Mouse (Mus musculus) myocyte (in vitro differentiated cells): ENCODE measurements around the gene Vps35l. TPM values are rescaled to one million over a fixed set of nuclear protein-coding genes. Genes with fewer than 3 reads are reported as not detected.

Experiments used
- H3K27me3 ChIP-seq: one replicate; pipeline ENCODE4 v1.6.1; 2011; ENCODE audit not compliant: control insufficient read depth, insufficient read depth, insufficient read length
- H3K36me3 ChIP-seq: one replicate; pipeline ENCODE4 v1.6.1; 2011; ENCODE audit not compliant: control insufficient read depth, insufficient read depth
- H3K4me2 ChIP-seq: one replicate; pipeline ENCODE4 v1.6.1; 2011; ENCODE audit warnings: low read depth, control low read depth
- H3K4me3 ChIP-seq: one replicate; pipeline ENCODE4 v1.5.1; 2011; ENCODE audit warnings: mild to moderate bottlenecking, control low read depth, moderate library complexity
- H3K79me2 ChIP-seq: one replicate; pipeline ENCODE4 v1.6.1; 2011; ENCODE audit not compliant: control insufficient read depth, insufficient read depth
- H3ac ChIP-seq: one replicate; pipeline ENCODE4 v1.6.1; 2011; ENCODE audit not compliant: control insufficient read depth, insufficient read length
- CEBPB ChIP-seq: IDR thresholded peaks from 2 replicates; pipeline ENCODE4 v1.6.1; 2011; ENCODE audit warnings: mild to moderate bottlenecking, moderate library complexity; ENCODE audit not compliant: poor library complexity, insufficient read depth, severe bottlenecking
- E2F4 ChIP-seq: IDR thresholded peaks from one replicate; pipeline ENCODE4 v1.6.1; 2011; ENCODE audit warnings: mild to moderate bottlenecking, control low read depth, moderate library complexity; ENCODE audit not compliant: insufficient read depth
- MAX ChIP-seq: IDR thresholded peaks from one replicate; pipeline ENCODE4 v1.6.1; 2011; ENCODE audit warnings: low read depth, mild to moderate bottlenecking, control low read depth
- MYOD1 ChIP-seq, 3 experiments: IDR thresholded peaks; one replicate each; pipeline ENCODE4 v1.6.1; 2011; ENCODE audit warnings: control low read depth in 2 of 3, low read depth in 2 of 3, mild to moderate bottlenecking in 2 of 3, moderate library complexity in 1 of 3; ENCODE audit not compliant: insufficient read length in 2 of 3, control insufficient read depth in 1 of 3
- MYOG ChIP-seq, 3 experiments: IDR thresholded peaks; one replicate each; pipeline ENCODE4 v1.6.1; 2011; ENCODE audit warnings: control low read depth in 2 of 3, low read depth in 2 of 3, mild to moderate bottlenecking in 2 of 3; ENCODE audit not compliant: insufficient read length in 2 of 3, control insufficient read depth in 1 of 3, insufficient read depth in 1 of 3
- POLR2A ChIP-seq: IDR thresholded peaks from one replicate; pipeline ENCODE4 v1.6.1; 2011; ENCODE audit warnings: low read depth, mild to moderate bottlenecking, control low read depth, moderate library complexity; ENCODE audit not compliant: insufficient read length
- POLR2AphosphoS2 ChIP-seq: IDR thresholded peaks from one replicate; pipeline ENCODE4 v1.6.1; 2011; ENCODE audit warnings: low read depth, control low read depth; ENCODE audit not compliant: insufficient read length
- REST ChIP-seq: IDR thresholded peaks from one replicate; pipeline ENCODE4 v1.6.1; 2011; ENCODE audit warnings: mild to moderate bottlenecking, control low read depth, moderate library complexity; ENCODE audit not compliant: insufficient read depth, insufficient read length
- SRF ChIP-seq: IDR thresholded peaks from one replicate; pipeline ENCODE4 v1.6.1; 2011; ENCODE audit warnings: low read depth; ENCODE audit not compliant: control insufficient read depth, insufficient read length
- TCF12 ChIP-seq: IDR thresholded peaks from one replicate; pipeline ENCODE4 v1.6.1; 2011; ENCODE audit warnings: mild to moderate bottlenecking, control low read depth; ENCODE audit not compliant: poor library complexity, insufficient read depth, severe bottlenecking
- TCF3 ChIP-seq: IDR thresholded peaks from one replicate; pipeline ENCODE4 v1.6.1; 2011; ENCODE audit warnings: low read depth, control low read depth; ENCODE audit not compliant: insufficient read length
- USF1 ChIP-seq: IDR thresholded peaks from one replicate; pipeline ENCODE4 v1.6.1; 2011; ENCODE audit warnings: low read depth, mild to moderate bottlenecking, control low read depth, moderate library complexity
- polyA plus RNA-seq: library from polyadenylated mRNA; unstranded; fragments of >200 nt; fragmentation: generic; extraction: Trizol; gene quantifications from one replicate; pipeline ENCODE4 v1.2.1, GENCODE M21; 2012; ENCODE audit warnings: missing spikeins

The Vps35l gene
- polyA plus RNA-seq, 1 experiment = 35.7 TPM

DNA sequence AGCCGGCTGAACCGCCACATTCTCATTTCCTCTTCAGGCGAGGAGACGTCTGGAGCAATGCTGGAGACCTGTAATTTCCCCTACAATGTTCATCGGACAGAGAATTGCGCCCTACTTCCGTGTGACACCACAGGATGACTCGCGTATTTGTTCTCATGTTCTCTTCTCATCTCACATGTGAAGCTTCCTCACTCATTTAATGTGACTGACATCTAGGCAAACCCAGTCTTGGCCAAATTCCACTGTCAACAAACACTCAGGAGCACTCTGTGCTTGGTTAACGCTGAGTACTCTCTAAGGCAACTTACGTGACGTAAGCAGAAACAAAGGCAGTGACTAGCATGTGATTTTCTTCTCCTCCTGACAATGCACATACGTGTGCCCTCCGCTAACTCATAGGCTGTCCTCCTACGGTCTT is 36.9 kb upstream of the Vps35l start:
- Histone ChIP-seq H3K4me2 (no peak overlapping the region), H3K27me3 (no peaks in the 10 kb centered on the region)
- TF ChIP-seq REST = no peak
- no peak for TF ChIP-seq MYOD1 (IDR thresholded peaks at IDR 0.05; ENCODE audit: control insufficient read depth in 1 of 3, insufficient read length in 2 of 3, low read depth in 2 of 3)
- no peak for TF ChIP-seq CEBPB
- TF ChIP-seq SRF = no peak
- TF ChIP-seq TCF3 = no peak
- no peak for TF ChIP-seq MAX
- TF ChIP-seq POLR2A = no peak
- TF ChIP-seq MYOG (IDR thresholded peaks at IDR 0.05; ENCODE audit: control insufficient read depth in 1 of 3, insufficient read depth in 1 of 3, insufficient read length in 2 of 3, low read depth in 2 of 3) = no peak
- TF ChIP-seq POLR2AphosphoS2 = no peak

DNA sequence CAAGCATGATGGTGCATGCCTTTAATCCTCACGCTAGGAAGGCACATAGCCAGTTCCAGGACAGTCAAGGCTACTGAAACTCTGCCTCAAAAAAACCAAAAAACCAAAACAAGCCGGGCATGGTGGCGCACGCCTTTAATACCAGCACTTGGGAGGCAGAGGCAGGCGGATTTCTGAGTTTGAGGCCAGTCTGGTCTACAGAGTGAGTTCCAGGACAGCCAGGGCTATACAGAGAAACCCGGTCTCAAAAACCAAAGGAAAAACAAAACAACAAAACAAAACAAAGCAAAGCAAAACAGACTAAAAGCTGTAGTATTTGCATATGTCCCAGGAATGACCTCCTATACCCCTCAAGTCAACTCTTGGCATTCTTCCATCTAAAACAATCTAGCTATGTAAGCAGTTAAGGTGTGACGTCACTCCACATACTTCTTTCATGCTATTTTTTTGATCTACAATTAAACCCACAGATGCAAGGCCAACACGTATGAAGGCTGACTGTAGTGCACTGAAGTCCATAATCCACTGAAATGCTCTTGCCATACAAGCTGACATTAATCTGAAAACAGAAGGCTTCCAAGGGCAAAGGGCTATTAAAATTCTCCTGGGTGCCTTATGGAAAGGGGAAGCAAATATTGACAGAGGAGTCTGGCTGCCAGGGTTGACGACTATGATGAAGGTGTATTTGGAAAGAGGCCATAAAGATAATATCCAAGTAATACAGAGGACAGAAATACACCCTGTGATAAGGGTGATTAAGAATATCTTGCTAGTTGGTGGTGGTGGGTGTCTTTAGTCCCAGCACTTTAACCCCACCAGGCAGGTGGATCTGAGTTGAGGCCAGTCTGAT is 35.8 kb upstream of the Vps35l start:
- H3K4me3 ChIP-seq = peak overlapping the region; percentile 39
- peak overlapping the region; percentile 42 for H3ac ChIP-seq
- peak overlapping the region; percentile 78 for H3K4me2 ChIP-seq
- no peaks in the 10 kb centered on the region for H3K27me3 ChIP-seq
- no peaks in the 10 kb centered on the region for H3K36me3 ChIP-seq
- peaks cover 10% of the 10 kb centered on the region for H3K79me2 ChIP-seq
- TF ChIP-seq TCF3 (no peak), POLR2AphosphoS2 (no peak), MYOG (IDR thresholded peaks at IDR 0.05; ENCODE audit: control insufficient read depth in 1 of 3, insufficient read depth in 1 of 3, insufficient read length in 2 of 3, low read depth in 2 of 3) (no peak), E2F4 (no peak), TCF12 (no peak), POLR2A (no peak), REST (no peak)

More for the DNA sequence above, 36.9 kb upstream of the Vps35l start:
- peaks cover 10% of the 10 kb centered on the region for H3K79me2 ChIP-seq
- no peaks in the 10 kb centered on the region for H3K36me3 ChIP-seq
- H3K4me3 ChIP-seq = no peak overlapping the region
- no peak overlapping the region for H3ac ChIP-seq

DNA sequence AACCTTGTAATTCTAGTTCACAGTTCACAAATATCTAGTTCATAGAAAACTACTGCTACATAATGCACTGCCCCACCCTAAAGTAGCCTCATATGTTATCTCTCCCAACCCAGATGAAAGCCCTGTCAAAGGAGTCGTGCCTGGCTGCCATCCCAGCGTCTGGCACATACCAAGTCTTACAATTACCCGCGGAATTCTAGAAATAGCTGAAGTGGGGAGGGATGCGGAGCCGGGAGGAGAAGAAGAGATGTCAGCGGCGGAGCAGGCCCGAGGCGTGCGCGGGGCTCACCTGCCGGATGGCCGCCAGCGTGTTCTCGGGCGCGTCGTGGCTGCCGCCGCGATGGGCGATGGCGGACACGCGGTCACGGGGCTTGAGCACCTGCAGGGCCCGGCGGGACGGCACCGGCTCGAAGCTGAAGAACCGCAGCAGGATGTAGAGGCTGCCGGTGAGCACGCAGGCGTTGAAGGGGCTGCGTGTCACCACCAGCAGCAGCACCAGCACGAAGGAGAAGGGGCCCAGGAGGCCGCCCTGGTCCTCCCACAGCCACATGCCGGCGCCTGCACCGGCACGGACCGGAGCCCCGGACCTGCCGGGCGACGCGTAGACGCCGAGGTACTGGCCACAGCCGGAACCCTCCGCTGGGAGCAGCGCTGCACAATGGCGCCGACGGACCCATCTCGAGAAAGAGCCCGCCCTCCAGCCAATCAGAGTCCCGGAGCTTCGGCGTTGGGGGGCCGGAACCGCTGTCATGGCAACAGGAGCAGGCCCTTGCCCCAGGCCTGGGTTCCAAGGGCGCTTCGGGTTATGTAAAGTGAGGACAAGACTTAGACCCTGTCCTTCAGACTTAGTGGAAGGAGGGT is 34.7 kb upstream of the Vps35l start, which contains the start of gene Gde1:
Gene Gde1 (minus strand): TSS at position 678 of the 861 bp plus-strand sequence.
- Histone ChIP-seq H3K79me2 (peaks cover 8% of the 10 kb centered on the region), H3K4me2 (peak within 1 kb of the TSS; percentile 78), H3K36me3 (no peaks in the 10 kb centered on the region), H3K27me3 (no peaks in the 10 kb centered on the region), H3K4me3 (peak within 1 kb of the TSS; percentile 39), H3ac (peak within 1 kb of the TSS; percentile 42)
- TF ChIP-seq SRF (no peak), MYOG (IDR thresholded peaks at IDR 0.05; ENCODE audit: control insufficient read depth in 1 of 3, insufficient read depth in 1 of 3, insufficient read length in 2 of 3, low read depth in 2 of 3) (peak in 2 of 3 experiments; percentile 12 to 31), POLR2AphosphoS2 (peak; percentile 78), POLR2A (peak; percentile 78), REST (no peak)

DNA sequence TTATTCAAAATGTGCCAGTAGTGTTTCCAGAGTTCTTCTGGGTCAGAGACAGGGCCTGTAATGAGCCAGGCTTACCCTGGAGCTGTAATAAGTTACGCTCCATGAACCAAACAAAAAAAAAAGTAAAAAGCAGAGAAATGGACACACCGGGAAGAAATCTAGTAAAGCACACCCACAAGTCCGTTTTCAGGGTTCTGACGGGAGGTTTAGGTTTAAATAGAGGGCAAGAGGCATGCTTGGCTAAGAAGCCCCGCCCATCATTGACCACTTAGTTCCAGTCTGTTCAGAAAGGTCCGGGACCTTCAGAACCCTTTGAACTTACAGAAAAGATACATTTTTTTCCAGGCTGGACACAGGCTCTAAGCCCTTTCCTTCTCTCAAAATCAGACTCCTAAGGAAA is 34.0 kb upstream of the Vps35l start:
- Histone ChIP-seq H3K79me2 (peaks cover 4% of the 10 kb centered on the region), H3K4me3 (peak overlapping the region; percentile 39), H3K4me2 (peak overlapping the region; percentile 59), H3K27me3 (no peaks in the 10 kb centered on the region), H3ac (no peak overlapping the region), H3K36me3 (no peaks in the 10 kb centered on the region)
- TF ChIP-seq E2F4 = no peak
- TF ChIP-seq TCF12 = no peak
- no peak for TF ChIP-seq MAX
- no peak for TF ChIP-seq USF1
- no peak for TF ChIP-seq REST
- TF ChIP-seq SRF = no peak
- TF ChIP-seq POLR2A = no peak
- no peak for TF ChIP-seq TCF3
- no peak for TF ChIP-seq CEBPB
- no peak for TF ChIP-seq MYOG (IDR thresholded peaks at IDR 0.05; ENCODE audit: control insufficient read depth in 1 of 3, insufficient read depth in 1 of 3, insufficient read length in 2 of 3, low read depth in 2 of 3)
- no peak for TF ChIP-seq MYOD1 (IDR thresholded peaks at IDR 0.05; ENCODE audit: control insufficient read depth in 1 of 3, insufficient read length in 2 of 3, low read depth in 2 of 3)
- TF ChIP-seq POLR2AphosphoS2 = no peak

DNA sequence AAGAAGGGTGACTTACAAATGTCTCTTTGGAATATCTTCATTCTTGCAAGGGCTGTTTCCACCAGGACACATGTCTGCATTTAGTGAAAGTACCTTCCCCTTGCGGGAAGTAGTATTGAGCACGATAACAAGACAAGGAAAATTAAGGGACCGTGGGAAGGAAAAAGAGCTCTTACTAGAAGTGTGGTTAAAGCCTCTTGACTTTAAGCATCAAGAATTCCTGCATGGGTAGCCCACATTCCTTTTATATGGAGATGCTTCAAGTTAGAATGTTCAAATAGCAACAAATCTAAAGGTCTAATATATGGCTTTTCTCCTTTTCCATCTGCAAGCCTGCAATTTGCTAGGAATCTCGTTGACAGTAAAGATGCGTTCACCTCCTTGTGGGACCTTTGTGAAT is 33.5 kb upstream of the Vps35l start:
- H3K79me2 ChIP-seq = peaks cover 4% of the 10 kb centered on the region
- no peak overlapping the region for H3K4me3 ChIP-seq
- H3K27me3 ChIP-seq = no peaks in the 10 kb centered on the region
- no peak overlapping the region for H3ac ChIP-seq
- TF ChIP-seq SRF (no peak), MYOG (IDR thresholded peaks at IDR 0.05; ENCODE audit: control insufficient read depth in 1 of 3, insufficient read depth in 1 of 3, insufficient read length in 2 of 3, low read depth in 2 of 3) (no peak), CEBPB (no peak), MAX (no peak), POLR2AphosphoS2 (no peak), TCF12 (no peak)
- no peak overlapping the region for H3K4me2 ChIP-seq
- H3K36me3 ChIP-seq = no peaks in the 10 kb centered on the region
